Mouse (Mus musculus) right cerebral cortex, postnatal 36 days (tissue): Measurements from ENCODE around the gene Fam228a.
"Not testable (repeated sequence)": the region's sequence is repeated elsewhere in the genome, so short reads cannot be mapped to it uniquely, and the experiment has no call there.

Experiments used
- DNase-seq, 2 experiments: peaks; one replicate each; pipeline ENCODE4 v3.0.0; 2022; ENCODE audit warnings: low spot score in 2 of 2, mixed read lengths in 1 of 2

Gene Fam228a

DNA sequence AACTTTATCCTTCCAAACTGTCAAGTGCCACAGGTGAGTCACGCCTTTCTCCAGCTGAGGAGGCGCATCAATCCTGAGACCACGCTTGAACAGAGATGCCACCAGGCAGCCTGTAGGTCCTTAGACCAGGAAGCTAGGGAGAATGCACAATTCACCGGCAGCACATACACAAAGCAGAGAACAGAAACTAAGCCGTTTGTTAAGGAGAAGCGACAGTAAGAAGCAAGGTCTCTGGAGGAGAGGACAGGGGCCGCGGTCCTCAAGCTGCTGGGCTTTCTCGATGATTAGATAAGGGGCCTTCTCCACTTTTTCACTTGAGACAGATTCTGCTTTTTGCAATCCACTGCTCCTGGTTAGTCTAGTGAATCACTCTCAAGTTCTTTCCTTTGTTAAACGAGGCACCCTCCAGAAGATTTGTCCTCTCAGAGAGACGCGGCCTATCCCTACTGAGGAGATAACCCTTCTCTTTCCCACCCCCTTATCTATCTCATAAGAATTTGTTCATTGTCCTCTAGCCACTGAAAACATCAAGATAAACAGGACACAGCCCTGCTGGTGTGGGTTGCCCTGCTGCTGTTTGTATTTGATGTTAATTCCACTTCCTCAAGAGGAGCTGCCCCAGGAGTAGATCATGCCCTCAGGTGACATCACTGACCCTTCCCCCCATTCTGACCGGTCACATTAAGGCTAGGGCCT is 19.0 kb downstream of the Fam228a start:
- no peak for DNase-seq

DNA sequence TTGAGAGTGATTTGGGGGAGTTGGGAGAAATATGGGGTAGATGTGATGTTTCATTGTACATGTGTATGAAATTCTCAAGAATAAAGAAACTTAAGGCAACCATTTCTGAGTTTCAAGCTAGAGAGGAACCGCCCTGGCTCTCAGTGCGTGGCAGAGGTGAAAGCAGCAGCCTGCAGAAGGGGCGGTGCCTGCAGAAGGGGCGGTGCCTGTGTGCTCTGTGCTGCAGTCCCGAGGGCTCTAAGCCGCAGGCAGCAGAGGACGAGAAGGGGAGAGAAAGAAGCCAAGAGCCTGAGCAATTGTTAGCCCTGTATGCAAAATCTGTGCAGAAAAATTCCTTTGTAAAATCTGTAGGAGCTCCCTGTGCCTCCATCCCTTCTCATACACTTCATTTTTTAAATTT is 20.8 kb downstream of the Fam228a start:
- no peak for DNase-seq

- no peak for DNase-seq
Measured at GRCm38 (mm10) chr12:4715606-4716005, 22.6 kb downstream of the Fam228a start.

- DNase-seq = no peak
Measured at GRCm38 (mm10) chr12:4713361-4713760, 24.9 kb downstream of the Fam228a start.

- DNase-seq = no peak
Measured at GRCm38 (mm10) chr12:4709926-4710325, 28.3 kb downstream of the Fam228a start.

DNA sequence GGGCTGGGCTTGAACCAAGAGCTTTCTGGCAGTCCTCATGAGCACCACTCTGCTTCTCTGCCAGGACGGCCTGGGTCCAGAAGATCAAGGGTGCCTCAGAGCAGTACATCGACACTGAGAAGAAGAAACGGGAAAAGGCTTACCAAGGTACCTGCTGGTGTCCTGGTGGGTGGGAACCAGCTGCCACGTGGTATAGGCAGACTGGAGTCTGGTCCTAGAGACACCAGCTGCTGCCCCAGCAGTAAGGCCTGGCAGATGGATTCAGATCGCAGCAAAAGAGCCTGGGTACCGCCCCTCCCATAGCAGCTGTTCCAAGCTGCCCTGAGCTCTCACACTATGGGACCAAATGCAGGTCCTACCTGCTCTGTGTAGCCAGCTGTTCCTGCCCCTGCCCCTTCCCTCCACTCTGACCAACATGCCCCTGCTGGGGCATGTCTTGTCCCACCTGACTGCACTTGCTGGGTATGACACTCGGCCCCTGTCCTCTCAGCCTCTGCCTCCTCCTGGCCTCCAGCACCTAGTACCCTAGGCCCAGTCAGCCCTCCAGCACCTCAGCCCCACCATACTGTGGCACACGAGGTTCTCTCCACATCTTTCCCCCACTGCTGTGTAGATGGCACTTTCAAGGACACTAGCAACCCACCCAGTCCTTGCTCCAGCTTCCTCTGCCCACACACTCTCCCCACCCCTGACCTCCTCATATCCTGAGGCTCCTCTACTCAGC is 29.2 kb downstream of the Fam228a start:
- no peak for DNase-seq

GRCm38 (mm10) chr12:4708296-4708695 is 29.9 kb downstream of the Fam228a start:
- DNase-seq = no peak

GRCm38 (mm10) chr12:4707488-4708017 is 30.7 kb downstream of the Fam228a start:
- DNase-seq = no peak

GRCm38 (mm10) chr12:4706901-4707300 is 31.3 kb downstream of the Fam228a start:
- DNase-seq = no peak

DNA sequence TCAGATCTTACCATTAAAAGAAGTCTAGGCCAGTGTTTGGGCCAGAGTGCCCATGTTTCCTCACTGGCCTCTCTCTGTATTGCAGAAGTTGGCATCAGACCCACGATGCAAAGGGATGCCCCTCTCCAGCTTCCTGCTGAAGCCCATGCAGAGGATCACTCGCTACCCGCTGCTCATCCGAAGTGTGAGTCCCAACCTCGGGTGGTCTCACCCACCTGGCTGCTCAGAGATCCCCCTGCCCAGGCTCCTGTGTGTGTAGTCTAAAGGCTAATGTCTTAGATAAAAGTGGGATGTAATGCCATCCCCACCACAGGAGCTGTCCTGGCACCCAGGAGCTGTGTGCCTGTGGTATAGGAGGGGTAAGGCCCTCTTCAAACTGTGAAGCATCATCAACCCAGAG is 32.1 kb downstream of the Fam228a start:
- no peak for DNase-seq

DNA sequence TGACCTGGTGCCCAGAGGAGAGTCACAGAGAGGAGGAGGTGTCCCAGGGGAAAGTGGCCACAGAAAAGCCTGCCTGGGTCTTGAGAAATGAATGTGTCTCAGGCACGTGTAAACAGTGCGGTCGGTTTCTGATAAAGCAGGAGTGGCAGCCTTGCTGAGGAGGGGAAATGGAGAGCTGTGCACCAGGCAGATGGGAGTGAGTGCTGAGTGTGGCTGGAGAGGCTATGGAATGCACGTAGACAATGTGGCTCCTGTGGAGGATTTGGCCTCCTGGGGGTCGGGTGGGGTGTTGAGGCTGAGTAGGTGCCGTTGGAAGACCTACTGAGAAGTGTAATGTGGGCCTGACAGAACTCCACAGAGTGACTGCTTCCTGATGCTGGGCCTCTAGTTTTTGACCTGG is 32.6 kb downstream of the Fam228a start:
- DNase-seq = not testable (repeated sequence)

GRCm38 (mm10) chr12:4694534-4694933 is 43.7 kb downstream of the Fam228a start:
- no peak for DNase-seq

DNA sequence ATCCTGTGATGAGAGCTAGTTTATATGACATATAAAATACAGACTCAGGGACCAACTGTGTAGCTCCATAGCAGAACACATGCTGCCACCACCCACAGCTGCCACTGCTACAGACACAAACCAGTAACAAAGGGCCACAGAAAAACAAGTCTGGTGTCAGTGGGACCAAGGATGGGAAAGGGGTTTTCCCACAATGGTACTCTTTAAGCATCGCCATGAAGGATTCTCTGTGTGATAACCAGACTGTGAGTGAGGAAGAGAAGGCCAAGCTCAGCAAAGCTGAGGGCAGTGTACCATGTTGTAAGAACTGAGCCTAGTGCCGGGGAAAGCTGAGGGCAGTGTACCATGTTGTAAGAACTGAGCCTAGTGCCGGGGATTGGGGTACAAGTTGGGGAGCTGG is 47.0 kb downstream of the Fam228a start:
- DNase-seq = no peak

- DNase-seq = no peak
Measured at GRCm38 (mm10) chr12:4689341-4689740, 48.9 kb downstream of the Fam228a start.

- DNase-seq = no peak
Measured at GRCm38 (mm10) chr12:4688386-4688785, 49.8 kb downstream of the Fam228a start.

GRCm38 (mm10) chr12:4685441-4685840 is 52.8 kb downstream of the Fam228a start:
- no peak for DNase-seq

DNA sequence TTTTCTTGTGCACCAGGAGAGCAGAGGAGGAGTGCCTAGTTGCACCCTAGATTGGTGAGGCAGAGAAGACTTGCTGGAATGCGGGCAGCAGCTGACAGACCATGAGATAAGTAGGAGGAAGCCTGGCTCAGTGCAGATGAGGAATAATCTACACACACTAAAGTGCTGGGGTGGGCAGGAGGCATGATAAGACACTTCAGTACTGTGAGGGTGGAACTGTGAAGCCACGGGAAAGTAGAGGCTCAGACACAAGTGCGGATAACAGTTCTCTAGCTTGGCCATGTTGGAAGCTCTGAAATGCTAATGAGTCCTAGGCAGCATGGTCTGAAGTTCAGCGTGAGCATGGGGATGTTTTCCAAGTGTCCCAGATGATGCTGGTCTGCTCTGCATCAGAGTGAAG is 58.3 kb downstream of the Fam228a start:
- DNase-seq = peak; percentile 77 to 90

DNA sequence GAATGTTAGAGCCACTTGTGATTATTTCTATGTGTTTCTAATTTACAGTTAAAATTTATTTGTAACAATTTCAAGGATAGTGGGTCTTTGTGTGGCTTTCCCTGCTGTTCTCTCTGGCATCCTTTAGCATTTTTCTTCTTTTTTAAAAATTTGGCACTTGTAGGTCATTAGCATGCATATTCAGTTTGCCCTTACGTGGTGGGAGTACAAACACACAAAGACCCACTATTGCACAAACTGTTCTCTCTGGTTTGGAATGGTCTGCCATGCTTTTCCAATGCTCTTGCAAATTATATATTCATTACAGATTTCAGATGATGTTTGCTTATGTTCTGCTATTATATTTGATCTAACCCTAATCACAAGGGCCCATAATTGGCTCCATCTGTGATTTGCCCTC is 61.9 kb downstream of the Fam228a start:
- no peak for DNase-seq

- no peak for DNase-seq
Measured at GRCm38 (mm10) chr12:4665675-4666037, 72.6 kb downstream of the Fam228a start.

GRCm38 (mm10) chr12:4664929-4665674 is 73.1 kb downstream of the Fam228a start:
- DNase-seq = no peak
